Mouse (Mus musculus) myocyte (in vitro differentiated cells): ENCODE results near the gene Rnf130. TPM values are rescaled to one million over a fixed set of nuclear protein-coding genes. Genes with fewer than 3 reads are reported as not detected.

Source experiments
- H3K27me3 ChIP-seq: one replicate; pipeline ENCODE4 v1.6.1; 2011; ENCODE audit not compliant: control insufficient read depth, insufficient read depth, insufficient read length
- H3K36me3 ChIP-seq: one replicate; pipeline ENCODE4 v1.6.1; 2011; ENCODE audit not compliant: control insufficient read depth, insufficient read depth
- H3K4me2 ChIP-seq: one replicate; pipeline ENCODE4 v1.6.1; 2011; ENCODE audit warnings: low read depth, control low read depth
- H3K4me3 ChIP-seq: one replicate; pipeline ENCODE4 v1.5.1; 2011; ENCODE audit warnings: mild to moderate bottlenecking, control low read depth, moderate library complexity
- H3K79me2 ChIP-seq: one replicate; pipeline ENCODE4 v1.6.1; 2011; ENCODE audit not compliant: control insufficient read depth, insufficient read depth
- H3ac ChIP-seq: one replicate; pipeline ENCODE4 v1.6.1; 2011; ENCODE audit not compliant: control insufficient read depth, insufficient read length
- CEBPB ChIP-seq: IDR thresholded peaks from 2 replicates; pipeline ENCODE4 v1.6.1; 2011; ENCODE audit warnings: mild to moderate bottlenecking, moderate library complexity; ENCODE audit not compliant: poor library complexity, insufficient read depth, severe bottlenecking
- E2F4 ChIP-seq: IDR thresholded peaks from one replicate; pipeline ENCODE4 v1.6.1; 2011; ENCODE audit warnings: mild to moderate bottlenecking, control low read depth, moderate library complexity; ENCODE audit not compliant: insufficient read depth
- MAX ChIP-seq: IDR thresholded peaks from one replicate; pipeline ENCODE4 v1.6.1; 2011; ENCODE audit warnings: low read depth, mild to moderate bottlenecking, control low read depth
- MYOD1 ChIP-seq, 3 experiments: IDR thresholded peaks; one replicate each; pipeline ENCODE4 v1.6.1; 2011; ENCODE audit warnings: control low read depth in 2 of 3, low read depth in 2 of 3, mild to moderate bottlenecking in 2 of 3, moderate library complexity in 1 of 3; ENCODE audit not compliant: insufficient read length in 2 of 3, control insufficient read depth in 1 of 3
- MYOG ChIP-seq, 3 experiments: IDR thresholded peaks; one replicate each; pipeline ENCODE4 v1.6.1; 2011; ENCODE audit warnings: control low read depth in 2 of 3, low read depth in 2 of 3, mild to moderate bottlenecking in 2 of 3; ENCODE audit not compliant: insufficient read length in 2 of 3, control insufficient read depth in 1 of 3, insufficient read depth in 1 of 3
- POLR2A ChIP-seq: IDR thresholded peaks from one replicate; pipeline ENCODE4 v1.6.1; 2011; ENCODE audit warnings: low read depth, mild to moderate bottlenecking, control low read depth, moderate library complexity; ENCODE audit not compliant: insufficient read length
- POLR2AphosphoS2 ChIP-seq: IDR thresholded peaks from one replicate; pipeline ENCODE4 v1.6.1; 2011; ENCODE audit warnings: low read depth, control low read depth; ENCODE audit not compliant: insufficient read length
- REST ChIP-seq: IDR thresholded peaks from one replicate; pipeline ENCODE4 v1.6.1; 2011; ENCODE audit warnings: mild to moderate bottlenecking, control low read depth, moderate library complexity; ENCODE audit not compliant: insufficient read depth, insufficient read length
- SRF ChIP-seq: IDR thresholded peaks from one replicate; pipeline ENCODE4 v1.6.1; 2011; ENCODE audit warnings: low read depth; ENCODE audit not compliant: control insufficient read depth, insufficient read length
- TCF12 ChIP-seq: IDR thresholded peaks from one replicate; pipeline ENCODE4 v1.6.1; 2011; ENCODE audit warnings: mild to moderate bottlenecking, control low read depth; ENCODE audit not compliant: poor library complexity, insufficient read depth, severe bottlenecking
- TCF3 ChIP-seq: IDR thresholded peaks from one replicate; pipeline ENCODE4 v1.6.1; 2011; ENCODE audit warnings: low read depth, control low read depth; ENCODE audit not compliant: insufficient read length
- USF1 ChIP-seq: IDR thresholded peaks from one replicate; pipeline ENCODE4 v1.6.1; 2011; ENCODE audit warnings: low read depth, mild to moderate bottlenecking, control low read depth, moderate library complexity
- polyA plus RNA-seq: library from polyadenylated mRNA; unstranded; fragments of >200 nt; fragmentation: generic; extraction: Trizol; gene quantifications from one replicate; pipeline ENCODE4 v1.2.1, GENCODE M21; 2012; ENCODE audit warnings: missing spikeins

Gene Rnf130
- polyA plus RNA-seq, 1 experiment, result not detected

DNA sequence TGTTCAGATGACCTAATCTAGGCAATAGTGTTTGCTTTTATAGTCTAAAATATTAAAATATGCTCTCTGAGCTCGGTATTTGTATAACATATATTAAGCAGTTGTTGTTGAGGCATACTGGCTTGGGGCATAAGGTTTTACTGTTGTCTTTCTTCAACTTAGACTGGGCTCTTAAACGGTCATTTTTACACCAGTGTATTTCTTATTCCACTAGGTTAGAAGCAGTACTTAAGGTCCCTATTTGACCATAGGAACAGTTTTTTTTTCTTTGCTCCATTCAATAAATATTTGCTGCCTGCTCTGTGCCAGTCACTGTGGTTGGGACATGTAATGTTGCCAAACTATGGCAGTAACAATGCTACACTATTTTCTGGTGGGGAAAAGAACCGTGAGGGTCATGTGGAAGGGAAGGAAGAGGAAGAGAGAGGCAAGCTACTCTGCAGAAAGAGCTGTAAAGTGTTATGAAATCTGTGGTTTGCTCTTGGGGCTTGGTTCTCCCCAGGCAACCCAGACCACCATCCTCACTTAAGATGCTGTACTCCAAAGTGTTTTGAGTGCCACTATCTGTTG is 1.5 kb downstream of the Rnf130 start:
- Histone ChIP-seq H3K4me3 (no peak overlapping the region), H3K4me2 (no peak overlapping the region), H3K79me2 (no peaks in the 10 kb centered on the region), H3K27me3 (peaks cover 22% of the 10 kb centered on the region), H3ac (no peak overlapping the region), H3K36me3 (no peaks in the 10 kb centered on the region)
- no peak for TF ChIP-seq MAX
- no peak for TF ChIP-seq POLR2AphosphoS2
- TF ChIP-seq SRF, result no peak
- no peak for TF ChIP-seq USF1
- TF ChIP-seq TCF12, result no peak
- no peak for TF ChIP-seq MYOD1 (IDR thresholded peaks at IDR 0.05; ENCODE audit: control insufficient read depth in 1 of 3, insufficient read length in 2 of 3, low read depth in 2 of 3)
- no peak for TF ChIP-seq TCF3
- no peak for TF ChIP-seq POLR2A
- no peak for TF ChIP-seq CEBPB
- no peak for TF ChIP-seq E2F4

DNA sequence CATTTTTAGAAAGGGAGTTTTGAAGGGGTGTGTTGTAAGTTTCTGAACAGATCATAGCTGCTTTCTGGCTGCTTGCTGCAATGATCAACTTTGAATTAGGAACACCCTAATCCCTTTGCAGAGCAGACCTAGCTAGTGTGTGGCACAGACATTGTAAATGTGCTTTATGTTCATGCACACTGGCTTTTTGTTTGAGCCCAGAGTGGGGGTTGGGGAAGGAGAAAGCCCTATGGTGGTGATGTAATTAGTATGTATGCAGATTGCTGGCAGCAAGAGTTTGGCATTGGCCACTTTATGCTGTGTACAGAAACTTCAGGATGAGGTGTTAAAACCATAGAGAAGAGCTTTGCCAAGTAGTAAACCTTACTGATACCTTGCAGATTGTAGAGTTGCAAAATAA is 3.3 kb downstream of the Rnf130 start:
- H3K4me3 ChIP-seq, result no peak overlapping the region
- H3ac ChIP-seq, result no peak overlapping the region
- H3K79me2 ChIP-seq, result no peaks in the 10 kb centered on the region
- TF ChIP-seq TCF3, result no peak
- no peak for TF ChIP-seq REST
- TF ChIP-seq SRF, result no peak
- no peak for TF ChIP-seq MYOD1 (IDR thresholded peaks at IDR 0.05; ENCODE audit: control insufficient read depth in 1 of 3, insufficient read length in 2 of 3, low read depth in 2 of 3)
- no peak for TF ChIP-seq CEBPB
- no peak for TF ChIP-seq E2F4
- H3K27me3 ChIP-seq, result peaks cover 28% of the 10 kb centered on the region
- H3K36me3 ChIP-seq, result no peaks in the 10 kb centered on the region
- no peak overlapping the region for H3K4me2 ChIP-seq

DNA sequence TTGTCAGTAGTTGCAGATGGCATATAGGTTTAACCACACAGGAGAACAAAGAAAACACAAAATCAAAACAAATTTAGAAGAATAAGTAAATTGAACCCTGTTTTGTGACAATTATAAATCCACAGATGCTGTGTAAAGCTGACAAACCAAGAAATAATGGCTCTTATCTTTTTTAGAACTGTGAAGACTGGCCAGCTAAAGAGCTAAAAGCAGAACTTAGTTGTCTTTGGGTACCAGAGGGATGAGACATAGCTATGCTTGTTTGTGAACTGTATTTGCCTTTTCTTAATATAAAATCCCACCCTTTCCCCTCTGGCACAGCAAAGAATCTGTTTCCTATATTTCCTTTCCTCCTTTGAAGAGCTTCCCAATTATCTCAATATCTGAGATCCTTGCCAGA is 9.0 kb downstream of the Rnf130 start:
- TF ChIP-seq POLR2AphosphoS2, result no peak
- Histone ChIP-seq H3K4me2 (no peak overlapping the region), H3ac (no peak overlapping the region), H3K27me3 (peaks cover 15% of the 10 kb centered on the region), H3K36me3 (no peaks in the 10 kb centered on the region), H3K79me2 (no peaks in the 10 kb centered on the region), H3K4me3 (no peak overlapping the region)

DNA sequence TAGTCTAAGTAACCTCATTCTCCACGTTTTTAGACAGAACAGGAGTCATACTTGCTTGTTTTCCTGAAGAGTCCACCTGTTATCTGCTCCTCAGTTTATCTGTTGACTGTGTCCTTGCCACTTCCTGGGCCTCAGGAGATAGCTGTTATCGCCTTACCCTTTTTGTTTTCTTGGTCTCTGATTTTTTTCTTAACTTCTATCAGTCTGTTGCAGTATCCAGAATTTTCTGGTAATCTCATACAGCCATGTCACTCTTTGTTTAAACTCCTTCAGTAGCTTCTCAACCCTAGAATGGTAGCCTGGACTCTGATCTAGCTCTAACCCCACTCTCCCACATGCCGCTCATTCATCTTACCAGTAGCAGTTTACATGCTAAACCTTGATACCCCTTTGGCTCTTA is 10.6 kb downstream of the Rnf130 start:
- TF ChIP-seq TCF3 (no peak), MYOG (IDR thresholded peaks at IDR 0.05; ENCODE audit: control insufficient read depth in 1 of 3, insufficient read depth in 1 of 3, insufficient read length in 2 of 3, low read depth in 2 of 3) (no peak), MAX (no peak), CEBPB (no peak), REST (no peak), MYOD1 (IDR thresholded peaks at IDR 0.05; ENCODE audit: control insufficient read depth in 1 of 3, insufficient read length in 2 of 3, low read depth in 2 of 3) (no peak), E2F4 (no peak), SRF (no peak), POLR2AphosphoS2 (no peak), POLR2A (no peak), USF1 (no peak), TCF12 (no peak)
- H3K27me3 ChIP-seq, result peaks cover 15% of the 10 kb centered on the region
- no peak overlapping the region for H3ac ChIP-seq
- H3K4me2 ChIP-seq, result no peak overlapping the region
- no peak overlapping the region for H3K4me3 ChIP-seq
- H3K36me3 ChIP-seq, result no peaks in the 10 kb centered on the region
- H3K79me2 ChIP-seq, result no peaks in the 10 kb centered on the region

DNA sequence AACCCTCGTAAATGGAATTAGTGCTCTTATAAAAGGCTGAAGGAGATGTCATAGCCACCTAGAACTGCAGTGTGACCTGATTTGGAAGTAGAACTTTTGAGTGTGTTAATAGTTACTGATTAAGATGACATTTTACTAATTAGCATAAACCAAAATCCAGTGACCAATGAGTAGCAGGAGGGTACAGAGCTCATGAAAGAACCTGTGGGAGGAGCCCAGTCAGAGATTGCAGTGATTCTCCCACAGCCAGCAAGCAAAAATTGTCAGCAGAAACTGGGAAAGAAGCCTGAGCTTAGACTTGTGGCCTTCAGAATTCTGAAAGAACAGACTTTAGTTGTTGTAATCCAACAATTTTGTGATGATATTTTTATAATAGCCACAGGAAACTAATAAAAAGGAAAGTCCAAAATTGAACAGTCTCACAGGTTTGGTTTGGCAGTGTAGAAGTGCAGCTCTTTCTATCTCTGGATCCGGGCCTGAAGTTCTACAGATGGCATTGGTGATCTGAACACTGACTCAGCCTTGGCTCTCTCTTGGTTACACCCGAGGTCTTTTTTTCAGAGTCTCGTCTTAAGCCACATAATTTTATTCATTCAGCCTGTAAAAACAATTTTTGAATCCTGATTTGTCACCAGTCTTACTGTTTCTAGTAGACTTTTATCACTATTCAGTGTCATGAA is 11.8 kb downstream of the Rnf130 start:
- no peaks in the 10 kb centered on the region for H3K79me2 ChIP-seq
- H3K4me2 ChIP-seq, result no peak overlapping the region
- H3ac ChIP-seq, result no peak overlapping the region
- no peak for TF ChIP-seq MYOG (IDR thresholded peaks at IDR 0.05; ENCODE audit: control insufficient read depth in 1 of 3, insufficient read depth in 1 of 3, insufficient read length in 2 of 3, low read depth in 2 of 3)
- TF ChIP-seq E2F4, result no peak
- TF ChIP-seq USF1, result no peak
- TF ChIP-seq REST, result no peak
- no peak for TF ChIP-seq POLR2AphosphoS2
- no peak for TF ChIP-seq MAX
- no peak for TF ChIP-seq POLR2A
- no peak for TF ChIP-seq TCF12
- no peak for TF ChIP-seq CEBPB
- TF ChIP-seq MYOD1 (IDR thresholded peaks at IDR 0.05; ENCODE audit: control insufficient read depth in 1 of 3, insufficient read length in 2 of 3, low read depth in 2 of 3), result no peak
- no peak for TF ChIP-seq SRF
- no peak for TF ChIP-seq TCF3
- peaks cover 8% of the 10 kb centered on the region for H3K27me3 ChIP-seq
- H3K36me3 ChIP-seq, result no peaks in the 10 kb centered on the region
- H3K4me3 ChIP-seq, result no peak overlapping the region
